ENCODE assay signal across 7 mouse cellular contexts in genomic region chr1:89456456-89456855, GRCm38 (mm10). TPM values are rescaled to one million over a fixed set of nuclear protein-coding genes. Genes with fewer than 3 reads are reported as not detected.
A peak's percentile ranks its signal among the peaks of the same experiment; 100 is the strongest.
DNase-seq lines count a peak whose midpoint lies in the region; ATAC-seq and TF ChIP-seq lines count a peak whose summit lies in the region.

No protein-coding gene starts in this region.

- peaks cover 18% of the 10 kb centered on the region for H3K4me1 ChIP-seq in heart, embryonic 16.5 days (ENCODE audit: control insufficient read depth, insufficient read depth, low read length)
- peaks cover 46% of the 10 kb centered on the region for H3K4me1 ChIP-seq in limb, embryonic 13.5 days
- peaks cover 35% of the 10 kb centered on the region for H3K4me1 ChIP-seq in olfactory bulb, adult 2 months (ENCODE audit: control insufficient read depth, insufficient read depth, low read length)

- peaks cover 3% of the 10 kb centered on the region; the same call in 1 of the 2 replicates for H3K36me3 ChIP-seq in heart, embryonic 16.5 days (ENCODE audit: control insufficient read depth, insufficient read depth)
- peaks cover 12% of the 10 kb centered on the region; the same call in 1 of the 2 replicates for H3K36me3 ChIP-seq in limb, embryonic 13.5 days

- no peaks in the 10 kb centered on the region for H3K27me3 ChIP-seq in heart, embryonic 16.5 days (ENCODE audit: control insufficient read depth, insufficient read depth, low read length)
- no peaks in the 10 kb centered on the region for H3K27me3 ChIP-seq in limb, embryonic 13.5 days

- peak overlapping the region; percentile 87 for H3K4me3 ChIP-seq in heart, embryonic 16.5 days (ENCODE audit: low read length)
- peak overlapping the region; percentile 82 for H3K4me3 ChIP-seq in limb, embryonic 13.5 days
- H3K4me3 ChIP-seq in olfactory bulb, adult 2 months (ENCODE audit: insufficient read depth, low read depth, low read length), result peak overlapping the region; percentile 98

- no peak for ATAC-seq in heart, embryonic 16.5 days (replicated peaks; ENCODE audit: extremely low read depth, insufficient read depth, low FRiP score)
- ATAC-seq in limb, embryonic 13.5 days (ENCODE audit: low FRiP score, low read depth), result no peak

- peak; percentile 55 for DNase-seq in MN1 (ENCODE audit: low spot score)
- peak; percentile 93 for DNase-seq in cerebellum, adult 11-12 months
- no peak for DNase-seq in yolk sac, embryonic 10.5 days (ENCODE audit: low spot score)
- DNase-seq in natural killer cell, adult 2 months (ENCODE audit: low spot score in 2 of 2), result no peak

- TF ChIP-seq POLR2A in olfactory bulb, adult 2 months (IDR thresholded peaks at IDR 0.05; ENCODE audit: insufficient read depth, low read depth, low read length), result no peak

- H3K9ac ChIP-seq in heart, embryonic 16.5 days (ENCODE audit: low read length), result peak overlapping the region; percentile 87
- H3K9ac ChIP-seq in limb, embryonic 13.5 days, result peak overlapping the region; percentile 91

- no peak for TF ChIP-seq CTCF in olfactory bulb, adult 2 months (IDR thresholded peaks at IDR 0.05; ENCODE audit: insufficient read depth, low read depth, low read length)

- H3K4me2 ChIP-seq in heart, embryonic 16.5 days (ENCODE audit: low read depth, low read length), result peak overlapping the region; percentile 97
- peak overlapping the region; percentile 99 for H3K4me2 ChIP-seq in limb, embryonic 13.5 days (replicated peaks)

- WGBS in heart, embryonic 16.5 days, result 42% methylated on average over 5 of the region's 5 CpGs
- WGBS in limb, embryonic 13.5 days, result 24% methylated on average over 5 of the region's 5 CpGs
- WGBS in olfactory bulb, adult 2 months, result 38% methylated on average over 5 of the region's 5 CpGs

- no peak overlapping the region for H3K27ac ChIP-seq in heart, embryonic 16.5 days (ENCODE audit: low read length)
- H3K27ac ChIP-seq in limb, embryonic 13.5 days, result no peak overlapping the region
- no peak overlapping the region for H3K27ac ChIP-seq in olfactory bulb, adult 2 months (ENCODE audit: insufficient read depth, low read depth, low read length)

- peaks cover 7% of the 10 kb centered on the region; the same call in 1 of the 2 replicates for H3K9me3 ChIP-seq in heart, embryonic 16.5 days (replicated peaks; ENCODE audit: control insufficient read depth, low read length)
- peaks cover 9% of the 10 kb centered on the region for H3K9me3 ChIP-seq in limb, embryonic 13.5 days

RNA-seq across cellular contexts. Expression of gene Agap1, which starts 1.9 kb away (rescaled TPM):
- 6.2 and 7.1 TPM in 2 replicates for polyA plus RNA-seq in heart, embryonic 16.5 days (2015; fragmentation: Nextera tagmentation; extraction: Ambion mirVana)
- 13.3 and 13.8 TPM in 2 replicates for polyA plus RNA-seq in limb, embryonic 13.5 days (2015; fragmentation: Nextera tagmentation; extraction: Ambion mirVana)
- polyA plus RNA-seq in olfactory bulb, adult 2 months (2012; ENCODE audit: insufficient read depth, insufficient read length, low replicate concordance, missing spikeins), result 30.0 TPM in 1 of 2 replicates, not detected in the other

Comparison
In these comparisons a context has a peak if more than half of its experiments do, and no peak if none do; other contexts are left out.
1. DNase-seq: peak in MN1 (single experiment) and cerebellum, adult 11-12 months (single experiment); none in yolk sac, embryonic 10.5 days (single experiment) and natural killer cell, adult 2 months (0 of 2).
2. Peak in every context shown above with its lines, with median percentiles within 50 percentile points of each other: H3K4me3 ChIP-seq.